Mouse (Mus musculus) testis, adult 2 months (tissue): Measurements from ENCODE around the gene Dock8.

Experiments
- CTCF ChIP-seq: fragments of 200-500 bp; IDR thresholded peaks from 2 replicates; pipeline ENCODE4 v1.5.1; 2012; ENCODE audit warnings: low read depth, mild to moderate bottlenecking, inconsistent platforms, low read length, moderate library complexity; ENCODE audit not compliant: control insufficient read depth, insufficient read depth, insufficient replicate concordance
- POLR2A ChIP-seq: fragments of 200-500 bp; IDR thresholded peaks from 2 replicates; pipeline ENCODE4 v1.6.1; 2012; ENCODE audit warnings: low read depth, mild to moderate bottlenecking, inconsistent platforms, low read length, moderate library complexity; ENCODE audit not compliant: control insufficient read depth

- no peak for TF ChIP-seq CTCF
- TF ChIP-seq POLR2A = no peak
Observed at GRCm38 (mm10) chr19:25155250-25155649, 155.9 kb downstream of the Dock8 start.
